In the genomic region with DNA sequence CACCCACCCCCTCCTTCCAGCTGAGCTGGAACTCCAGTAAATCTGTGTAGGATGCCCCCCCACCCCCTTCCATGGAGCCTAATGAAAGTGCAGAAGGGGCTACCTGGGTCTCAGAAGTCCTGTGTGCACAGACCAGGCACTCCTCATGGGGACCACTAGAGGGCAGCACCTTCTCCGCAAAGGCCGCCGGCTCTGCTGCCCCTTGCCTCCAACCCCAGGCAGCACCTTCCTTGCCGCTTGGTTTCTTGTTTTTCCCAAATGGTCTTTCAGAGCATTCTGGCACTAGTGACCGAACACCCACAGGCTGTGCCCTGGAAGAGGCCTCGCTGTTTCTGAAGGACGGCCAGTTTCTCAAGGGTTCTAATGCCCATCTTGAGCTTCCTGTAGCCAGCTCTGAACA, we compare ENCODE assay signal across 9 mouse cellular contexts. TPM values are rescaled to one million over a fixed set of nuclear protein-coding genes. Genes with fewer than 3 reads are reported as not detected.
DNase-seq lines count a peak whose midpoint lies in the region; ATAC-seq and TF ChIP-seq lines count a peak whose summit lies in the region.
"Had no signal": no experiment of that assay in that cellular context is flagged by ENCODE, and none has a peak within 500 bp of the region (broad histone marks: within the 10 kb centered on the region; RNA-seq: fewer than 3 reads in every experiment).

No protein-coding gene starts in this region.

- no peak overlapping the region for H3K4me3 ChIP-seq in C2C12 (ENCODE audit: insufficient read depth, poor library complexity, severe bottlenecking)
- H3K4me3 ChIP-seq in forebrain, embryonic 12.5 days (replicated peaks), result no peak overlapping the region
- H3K4me3 ChIP-seq in hindbrain, postnatal 0 days (ENCODE audit: low read length), result no peak overlapping the region
- H3K4me3 ChIP-seq in liver, adult 2 months (ENCODE audit: insufficient read depth, low read depth, low read length), result no peak overlapping the region
- no peak overlapping the region for H3K4me3 ChIP-seq in neural tube, embryonic 11.5 days (ENCODE audit: low read depth, low read length)

- no peaks in the 10 kb centered on the region for H3K9me3 ChIP-seq in forebrain, embryonic 12.5 days
- no peaks in the 10 kb centered on the region for H3K9me3 ChIP-seq in hindbrain, postnatal 0 days (ENCODE audit: low read length)
- no peaks in the 10 kb centered on the region for H3K9me3 ChIP-seq in neural tube, embryonic 11.5 days (ENCODE audit: control insufficient read depth, low read length)

- 12% methylated on average over 7 of the region's 7 CpGs for WGBS in forebrain, embryonic 12.5 days
- 10% methylated on average over 7 of the region's 7 CpGs for WGBS in hindbrain, postnatal 0 days
- 6% methylated on average over 7 of the region's 7 CpGs for WGBS in liver, adult 2 months
- 11% methylated on average over 7 of the region's 7 CpGs for WGBS in neural tube, embryonic 11.5 days

- H3K4me1 ChIP-seq in forebrain, embryonic 12.5 days, result no peaks in the 10 kb centered on the region
- H3K4me1 ChIP-seq in hindbrain, postnatal 0 days (ENCODE audit: insufficient read depth, low read length), result no peaks in the 10 kb centered on the region
- no peaks in the 10 kb centered on the region for H3K4me1 ChIP-seq in liver, adult 2 months (ENCODE audit: control insufficient read depth, insufficient read depth, low read length)
- H3K4me1 ChIP-seq in neural tube, embryonic 11.5 days (ENCODE audit: control insufficient read depth, insufficient read depth, low read length), result no peaks in the 10 kb centered on the region

- peak; percentile 61; the same call in 1 of the 2 replicates for ATAC-seq in forebrain, embryonic 12.5 days (ENCODE audit: low FRiP score)
- 0 out of 2 replicates have a peak, but pooled peaks have one; percentile 43 for ATAC-seq in hindbrain, postnatal 0 days
- no peak for ATAC-seq in neural tube, embryonic 11.5 days (ENCODE audit: insufficient read depth, low FRiP score, low TSS enrichment)

- no peak overlapping the region for H3ac ChIP-seq in C2C12 (ENCODE audit: control insufficient read depth, insufficient read length, low read depth)

- H3K27me3 ChIP-seq in C2C12 (ENCODE audit: control insufficient read depth, insufficient read depth, insufficient read length), result no peaks in the 10 kb centered on the region
- H3K27me3 ChIP-seq in forebrain, embryonic 12.5 days, result no peaks in the 10 kb centered on the region
- H3K27me3 ChIP-seq in hindbrain, postnatal 0 days (ENCODE audit: insufficient read depth, low read length), result no peaks in the 10 kb centered on the region
- no peaks in the 10 kb centered on the region for H3K27me3 ChIP-seq in liver, adult 2 months (ENCODE audit: control insufficient read depth, insufficient read depth, low read length)
- H3K27me3 ChIP-seq in neural tube, embryonic 11.5 days (ENCODE audit: control insufficient read depth, insufficient read depth, low read length), result no peaks in the 10 kb centered on the region

- no peak overlapping the region for H3K4me2 ChIP-seq in forebrain, embryonic 12.5 days
- 0 out of 2 replicates have a peak overlapping the region, but pooled peaks have one; percentile 18 for H3K4me2 ChIP-seq in hindbrain, postnatal 0 days (ENCODE audit: low read depth, low read length)
- H3K4me2 ChIP-seq in neural tube, embryonic 11.5 days (ENCODE audit: low read depth), result no peak overlapping the region

- no peak for TF ChIP-seq POLR2A in liver, adult 2 months (IDR thresholded peaks at IDR 0.05; ENCODE audit: extremely low read depth, insufficient read depth, low read length)

- peak; percentile 36 for DNase-seq in 3134 (ENCODE audit: extremely low read depth, insufficient read length, low spot score)
- peak; percentile 33 for DNase-seq in c-Kit-positive CD71-negative TER-119-negative erythroid progenitor cells, embryonic 14.5 days (ENCODE audit: low read depth)
- peak; percentile 71 for DNase-seq in hindbrain, postnatal 0 days (ENCODE audit: low spot score)
- DNase-seq in liver, adult 2 months (ENCODE audit: extremely low read depth, low read depth, low spot score), result peak; percentile 31
- DNase-seq in neural tube, embryonic 11.5 days (ENCODE audit: low spot score), result peak; percentile 69
- no peak for DNase-seq in adipocyte (ENCODE audit: low spot score)

- H3K9ac ChIP-seq in forebrain, embryonic 12.5 days, result no peak overlapping the region
- H3K9ac ChIP-seq in hindbrain, postnatal 0 days (replicated peaks; ENCODE audit: low read length), result no peak overlapping the region
- no peak overlapping the region for H3K9ac ChIP-seq in liver, adult 2 months (ENCODE audit: low read depth, low read length)
- H3K9ac ChIP-seq in neural tube, embryonic 11.5 days (ENCODE audit: low read length), result no peak overlapping the region

- H3K79me3 ChIP-seq in C2C12 (ENCODE audit: low read depth), result no peaks in the 10 kb centered on the region

- no peaks in the 10 kb centered on the region for H3K36me3 ChIP-seq in C2C12 (ENCODE audit: control insufficient read depth, insufficient read depth)
- H3K36me3 ChIP-seq in forebrain, embryonic 12.5 days (replicated peaks), result no peaks in the 10 kb centered on the region
- H3K36me3 ChIP-seq in hindbrain, postnatal 0 days (ENCODE audit: insufficient read depth, low read length), result no peaks in the 10 kb centered on the region
- no peaks in the 10 kb centered on the region for H3K36me3 ChIP-seq in liver, adult 2 months (ENCODE audit: control insufficient read depth, insufficient read depth, low read length)
- H3K36me3 ChIP-seq in neural tube, embryonic 11.5 days (ENCODE audit: control insufficient read depth, insufficient read depth, low read length), result no peaks in the 10 kb centered on the region

- peak; percentile 18 for TF ChIP-seq CTCF in C2C12 (IDR thresholded peaks at IDR 0.05; ENCODE audit: control insufficient read depth, insufficient read depth, insufficient read length)
- TF ChIP-seq CTCF in hindbrain, postnatal 0 days (IDR thresholded peaks at IDR 0.05; ENCODE audit: low read depth), result peak; percentile 86
- peak; percentile 95 for TF ChIP-seq CTCF in liver, adult 2 months (IDR thresholded peaks at IDR 0.05; ENCODE audit: low read depth, low read length)

- H3K79me2 ChIP-seq in C2C12 (ENCODE audit: control insufficient read depth, insufficient read depth), result no peaks in the 10 kb centered on the region
- H3K79me2 ChIP-seq in liver, adult 2 months (ENCODE audit: control insufficient read depth, insufficient read depth, low read length), result no peaks in the 10 kb centered on the region

- H3K27ac ChIP-seq in forebrain, embryonic 12.5 days, result no peak overlapping the region
- no peak overlapping the region for H3K27ac ChIP-seq in hindbrain, postnatal 0 days
- H3K27ac ChIP-seq in liver, adult 2 months (replicated peaks; ENCODE audit: insufficient read depth, low read depth, low read length), result no peak overlapping the region
- H3K27ac ChIP-seq in neural tube, embryonic 11.5 days (ENCODE audit: low read depth, low read length), result no peak overlapping the region

TF ChIP-seq in C2C12, 6 proteins besides CTCF, POLR2A, EP300 and RAD21:
- TF ChIP-seq USF1 (IDR thresholded peaks at IDR 0.05; ENCODE audit: low read depth), result no peak
- TF ChIP-seq FOSL1 (IDR thresholded peaks at IDR 0.05; ENCODE audit: insufficient read depth, low read length, poor library complexity, severe bottlenecking), result no peak
- no peak for TF ChIP-seq MYOG (IDR thresholded peaks at IDR 0.05; ENCODE audit: control insufficient read depth, extremely low read depth, insufficient read length)
- TF ChIP-seq CEBPB (IDR thresholded peaks at IDR 0.05; ENCODE audit: low read depth), result no peak
- TF ChIP-seq MYOD1 (IDR thresholded peaks at IDR 0.05; ENCODE audit: control insufficient read depth, insufficient read length, low read depth), result no peak
- no peak for TF ChIP-seq MAX (IDR thresholded peaks at IDR 0.05)

RNA-seq across cellular contexts. Expression of a gene that starts 24.6 kb away (rescaled TPM):
- 0.19 TPM for polyA plus RNA-seq in C2C12 (2012; fragmentation: generic; extraction: Trizol)
- polyA plus RNA-seq in forebrain, embryonic 12.5 days (2016; fragmentation: Nextera tagmentation; extraction: Ambion mirVana), result not detected in 2 replicates
- total RNA-seq in hindbrain, postnatal 0 days (2014; rRNA removed), result not detected in 2 replicates
- not detected in 2 replicates for polyA plus RNA-seq in hindbrain, postnatal 0 days (2015; fragmentation: Nextera tagmentation; extraction: Ambion mirVana)
- total RNA-seq in liver, adult 2 months (2014; rRNA removed), result not detected in 2 replicates
- not detected in 2 replicates for polyA plus RNA-seq in liver, adult 2 months (2012; rRNA removed)
- 0.39 TPM in 1 of 2 replicates, not detected in the other for polyA plus RNA-seq in neural tube, embryonic 11.5 days (2014; fragmentation: Nextera tagmentation; extraction: Ambion mirVana)
- total RNA-seq: layer of hippocampus, adult 18-20 months had no signal

RNA-seq across cellular contexts. Expression of a gene that starts 27.8 kb away (rescaled TPM):
- polyA plus RNA-seq in C2C12 (2012; fragmentation: generic; extraction: Trizol), result not detected
- polyA plus RNA-seq in forebrain, embryonic 12.5 days (2016; fragmentation: Nextera tagmentation; extraction: Ambion mirVana), result not detected in 2 replicates
- not detected in 2 replicates for total RNA-seq in hindbrain, postnatal 0 days (2014; rRNA removed)
- not detected in 2 replicates for polyA plus RNA-seq in hindbrain, postnatal 0 days (2015; fragmentation: Nextera tagmentation; extraction: Ambion mirVana)
- not detected in 2 replicates for total RNA-seq in liver, adult 2 months (2014; rRNA removed)
- not detected in 2 replicates for polyA plus RNA-seq in liver, adult 2 months (2012; rRNA removed)
- not detected in 2 replicates for polyA plus RNA-seq in neural tube, embryonic 11.5 days (2014; fragmentation: Nextera tagmentation; extraction: Ambion mirVana)
- total RNA-seq: layer of hippocampus, adult 18-20 months had no signal

RNA-seq across cellular contexts. Expression of a gene that starts 57.5 kb away (rescaled TPM):
- polyA plus RNA-seq in C2C12 (2012; fragmentation: generic; extraction: Trizol), result not detected
- 1.1 and 1.3 TPM in 2 replicates for polyA plus RNA-seq in forebrain, embryonic 12.5 days (2016; fragmentation: Nextera tagmentation; extraction: Ambion mirVana)
- 1.5 and 2.9 TPM in 2 replicates for total RNA-seq in hindbrain, postnatal 0 days (2014; rRNA removed)
- 2.7 and 3.0 TPM in 2 replicates for polyA plus RNA-seq in hindbrain, postnatal 0 days (2015; fragmentation: Nextera tagmentation; extraction: Ambion mirVana)
- 7.8 and 8.0 TPM in 2 replicates for total RNA-seq in liver, adult 2 months (2014; rRNA removed)
- polyA plus RNA-seq in liver, adult 2 months (2012; rRNA removed), result 2.9 and 3.3 TPM in 2 replicates
- 2.9 and 3.3 TPM in 2 replicates for polyA plus RNA-seq in neural tube, embryonic 11.5 days (2014; fragmentation: Nextera tagmentation; extraction: Ambion mirVana)

RNA-seq across cellular contexts. Expression of a gene that starts 60.0 kb away (rescaled TPM):
- 1,471 TPM for polyA plus RNA-seq in C2C12 (2012; fragmentation: generic; extraction: Trizol)
- 1,282 and 1,334 TPM in 2 replicates for polyA plus RNA-seq in forebrain, embryonic 12.5 days (2016; fragmentation: Nextera tagmentation; extraction: Ambion mirVana)
- 538 and 549 TPM in 2 replicates for total RNA-seq in hindbrain, postnatal 0 days (2014; rRNA removed)
- polyA plus RNA-seq in hindbrain, postnatal 0 days (2015; fragmentation: Nextera tagmentation; extraction: Ambion mirVana), result 1,243 and 1,257 TPM in 2 replicates
- 386 and 392 TPM in 2 replicates for total RNA-seq in liver, adult 2 months (2014; rRNA removed)
- polyA plus RNA-seq in liver, adult 2 months (2012; rRNA removed), result 283 and 350 TPM in 2 replicates
- polyA plus RNA-seq in neural tube, embryonic 11.5 days (2014; fragmentation: Nextera tagmentation; extraction: Ambion mirVana), result 1,923 and 1,983 TPM in 2 replicates

Comparison
In these comparisons a context has a peak if more than half of its experiments do, and no peak if none do; other contexts are left out.
1. CTCF ChIP-seq: peak in every context shown above with its lines; median percentile 95 in liver, adult 2 months; 86 in hindbrain, postnatal 0 days; 18 in C2C12.